Comparison of ENCODE assay signal across 10 mouse cellular contexts in genomic region chr7:94697214-94697613, GRCm38 (mm10).
"Had no signal": no experiment of that assay in that cellular context is flagged by ENCODE, and none has a peak within 500 bp of the region (broad histone marks: within the 10 kb centered on the region; RNA-seq: fewer than 3 reads in every experiment).

No protein-coding gene starts in this region.

- DNase-seq: kidney, adult 2 months; kidney, postnatal 14 days; left cerebral cortex, postnatal 4 days; lung, adult 18-20 months; right cerebral cortex, postnatal 14 days; thymus, postnatal 36 days had no signal

- H3K36me3 ChIP-seq: kidney, embryonic 15.5 days; limb, embryonic 13.5 days had no signal

- H3K9me3 ChIP-seq: kidney, embryonic 15.5 days; limb, embryonic 13.5 days had no signal

- ATAC-seq: intestine, embryonic 16.5 days had no signal

- H3K4me2 ChIP-seq: kidney, embryonic 15.5 days; limb, embryonic 13.5 days had no signal

- H3K9ac ChIP-seq: kidney, embryonic 15.5 days; limb, embryonic 13.5 days; liver, embryonic 14.5 days had no signal

- H3K27me3 ChIP-seq: kidney, embryonic 15.5 days; limb, embryonic 13.5 days had no signal

- H3K4me3 ChIP-seq: kidney, embryonic 15.5 days; limb, embryonic 13.5 days had no signal

- H3K4me1 ChIP-seq: kidney, embryonic 15.5 days; limb, embryonic 13.5 days had no signal

- H3K27ac ChIP-seq: kidney, embryonic 15.5 days; limb, embryonic 13.5 days; liver, embryonic 14.5 days had no signal
